Mouse (Mus musculus) heart, postnatal 25 days (tissue): ENCODE data around the gene Dab1. TPM values are rescaled to one million over a fixed set of nuclear protein-coding genes. Genes with fewer than 3 reads are reported as not detected.

Source experiments
- DNase-seq: peaks from one replicate; pipeline ENCODE4 v3.0.0; 2022; ENCODE audit warnings: low spot score
- intact Hi-C: fragments of 180-260 bp; cut with DNase I; formaldehyde crosslinking; loops from one replicate; pipeline ENCODE4 v1.15.1; 2025
- total RNA-seq, 2 experiments: library from RNA; stranded (reverse); gene quantifications; 2 replicates each; pipeline ENCODE4 v1.2.3; 2021

The Dab1 gene
- total RNA-seq, 2 experiments from 2014 or later = 0.11 TPM; not detected in 1

DNA sequence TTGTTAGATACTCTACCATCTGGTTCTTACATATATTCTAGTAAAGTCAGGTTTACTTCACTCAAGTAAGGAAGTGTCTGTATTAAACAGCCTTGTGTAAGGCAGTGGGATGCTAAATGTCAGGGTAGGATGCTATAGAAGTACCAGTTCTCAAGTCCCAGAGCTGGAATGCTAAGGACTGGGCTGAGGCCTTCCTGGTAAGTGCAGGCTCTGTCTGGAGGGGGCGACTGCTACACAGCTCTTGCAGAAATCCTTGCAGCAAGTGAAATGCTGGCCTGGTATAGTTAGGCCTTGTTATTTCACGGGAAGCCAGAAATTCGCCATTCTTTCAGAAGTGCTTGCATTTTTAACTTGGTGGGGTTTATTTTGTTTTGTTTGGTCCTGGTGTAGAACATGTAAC lies 72.6 kb downstream of the Dab1 start:
- intact Hi-C loops = no loop called here
- DNase-seq = no peak

DNA sequence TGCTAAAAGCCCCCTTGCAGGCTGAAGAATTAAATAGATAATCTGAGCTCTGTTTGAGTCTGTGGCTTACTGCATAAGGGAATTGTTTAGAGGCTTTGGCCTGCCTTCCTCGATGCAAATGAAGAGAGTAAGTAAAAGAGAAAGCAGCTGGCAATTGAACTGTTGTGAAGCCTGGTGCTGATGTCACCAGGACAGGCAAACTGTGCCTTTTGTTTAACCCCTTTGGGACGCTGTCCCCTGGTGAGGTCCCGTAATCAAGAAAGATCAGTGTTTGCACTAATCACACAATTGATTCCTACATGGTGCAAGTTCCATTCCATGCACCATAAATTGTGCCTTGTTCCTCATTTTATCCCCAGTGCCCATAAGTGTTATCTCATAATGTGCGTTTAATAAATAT lies 80.6 kb downstream of the Dab1 start:
- intact Hi-C loops = no loop called here
- DNase-seq = no peak

DNA sequence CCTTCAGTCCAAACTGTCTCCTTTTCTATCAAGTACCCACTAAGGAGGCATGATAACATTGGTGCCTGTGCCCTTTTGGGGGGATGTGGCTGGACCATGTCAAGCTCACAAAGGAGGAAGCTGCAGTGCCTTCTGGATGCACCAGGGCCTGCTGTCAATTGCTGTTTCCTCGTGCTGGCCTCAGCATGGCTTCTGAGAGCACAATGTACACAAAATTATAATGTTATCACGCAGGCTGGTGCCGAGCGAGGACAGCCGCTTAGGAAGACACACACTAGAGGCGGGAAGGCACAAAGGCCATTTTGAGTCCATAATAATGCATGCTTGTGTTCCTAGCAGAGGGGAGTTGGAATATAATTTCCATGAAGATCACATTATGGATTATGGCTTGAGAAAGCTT lies 81.2 kb downstream of the Dab1 start:
- DNase-seq = no peak
- intact Hi-C loops = no loop called here

DNA sequence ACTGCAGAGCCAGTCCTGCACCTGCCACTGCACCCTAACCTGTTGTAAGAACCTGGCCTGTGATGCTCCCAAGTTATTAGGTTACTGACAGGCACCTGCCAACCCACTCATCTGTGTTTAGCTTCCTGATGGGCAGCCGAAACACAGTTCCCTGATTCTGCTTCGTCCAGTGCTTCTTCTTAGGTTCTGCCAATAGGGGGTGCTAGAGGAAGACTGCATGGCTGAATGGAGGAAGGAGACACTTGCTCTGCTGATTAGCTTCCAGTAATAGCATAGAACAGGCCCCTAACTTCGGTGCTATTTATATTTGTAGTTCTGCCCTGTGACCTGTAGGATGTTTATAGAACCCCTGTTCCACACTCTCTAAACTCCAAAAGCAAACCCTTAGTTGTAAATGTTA lies 83.0 kb downstream of the Dab1 start:
- intact Hi-C loops = no loop called here
- DNase-seq = no peak

DNA sequence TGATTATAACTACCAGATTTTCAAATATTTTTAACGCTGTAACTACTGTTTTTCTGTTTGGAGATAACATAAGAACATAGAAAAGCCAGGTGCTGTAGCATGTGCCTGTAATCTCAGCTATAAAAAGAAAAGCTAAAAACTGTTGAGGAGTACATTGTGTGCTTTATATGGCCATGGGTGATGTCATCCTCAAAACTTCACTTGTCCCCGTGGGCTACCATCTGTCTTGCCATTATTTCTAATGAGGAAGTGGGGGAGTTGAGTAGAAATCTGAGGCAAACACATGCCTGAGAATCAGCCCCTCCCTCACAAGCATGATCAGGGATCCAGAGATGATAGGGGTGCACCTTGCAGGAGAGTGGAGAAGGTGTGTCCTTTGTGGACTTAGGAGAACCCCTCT lies 85.3 kb downstream of the Dab1 start:
- no peak for DNase-seq
- intact Hi-C loops = no loop called here

DNA sequence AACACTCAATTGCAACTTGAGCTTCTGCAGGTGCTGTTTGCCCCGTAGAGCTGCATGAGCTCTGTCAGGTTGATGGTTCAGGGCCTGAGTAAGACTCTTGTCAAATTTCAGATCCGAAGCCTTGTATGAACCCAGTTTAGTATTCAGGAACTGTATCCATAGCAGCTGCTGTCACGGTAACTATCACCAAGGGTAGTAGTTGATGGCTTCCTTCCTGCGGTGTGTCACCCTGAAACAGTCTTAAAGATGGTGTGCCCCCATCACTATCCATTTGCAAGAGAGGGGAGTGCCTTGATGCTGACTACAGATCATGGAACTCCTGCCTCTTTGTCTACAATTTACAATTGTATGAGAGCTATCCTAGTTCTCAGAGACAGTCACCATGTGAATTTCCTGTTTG lies 87.3 kb downstream of the Dab1 start:
- intact Hi-C loops = no loop called here
- no peak for DNase-seq

DNA sequence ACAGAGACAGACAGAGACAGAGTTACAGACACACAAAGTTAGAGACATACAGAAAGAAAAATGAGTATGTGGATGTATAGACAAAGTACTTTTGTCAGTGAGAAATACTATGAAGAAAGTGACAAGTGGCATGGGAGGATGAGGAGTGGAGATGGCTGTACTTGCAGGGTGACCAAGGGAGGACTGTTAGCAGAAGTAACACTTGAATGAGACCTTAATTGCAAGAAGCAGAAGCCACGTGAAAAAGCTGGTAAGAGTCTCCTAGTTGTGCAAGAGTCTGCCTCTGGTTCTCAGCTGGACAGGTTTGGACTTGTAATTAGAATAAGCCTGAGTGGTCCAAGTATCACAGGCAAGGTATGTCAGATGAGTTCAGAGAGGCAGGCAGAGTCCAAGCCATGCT lies 88.0 kb downstream of the Dab1 start:
- intact Hi-C loops = no loop called here
- DNase-seq = no peak

DNA sequence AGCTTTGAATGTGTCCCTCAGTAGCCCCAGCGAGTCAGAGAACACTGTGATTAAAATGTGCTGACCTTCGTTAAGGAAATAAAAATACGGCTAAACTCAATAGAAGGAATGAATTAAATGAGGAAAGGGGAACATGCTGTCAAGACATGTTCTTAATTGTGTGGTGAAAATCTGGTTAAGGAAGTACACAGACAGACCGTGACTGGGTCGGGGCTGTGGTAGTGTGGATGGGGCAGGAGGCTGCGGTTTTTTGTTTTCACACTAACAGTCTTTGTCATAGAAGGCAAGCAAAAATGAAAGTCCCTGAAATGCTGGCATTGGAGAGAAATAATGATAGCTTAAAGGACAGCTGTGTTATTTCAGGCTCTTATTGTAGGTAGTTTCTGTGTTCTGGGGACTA lies 92.2 kb downstream of the Dab1 start:
- no peak for DNase-seq
- intact Hi-C loops = no loop called here

DNA sequence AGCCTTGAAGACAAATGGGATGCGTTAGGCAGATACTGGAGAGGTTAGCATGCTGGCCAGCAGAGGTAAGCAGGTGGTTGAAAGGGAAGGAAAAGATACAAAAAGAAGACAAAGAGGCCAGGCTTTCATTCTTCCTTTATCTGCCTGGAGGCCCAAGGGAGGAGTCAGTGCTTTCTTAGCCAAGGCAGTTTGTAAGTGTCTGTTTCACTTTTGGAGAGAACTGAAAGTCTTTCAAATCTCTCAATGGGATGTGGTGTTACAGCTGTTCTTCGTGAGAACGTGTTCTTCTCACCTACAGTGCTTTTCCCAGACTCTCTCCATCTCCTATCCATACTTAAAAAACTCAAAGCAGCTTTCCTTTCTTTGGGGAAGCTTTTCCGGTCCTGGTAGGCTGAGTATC lies 94.8 kb downstream of the Dab1 start:
- DNase-seq = no peak
- intact Hi-C loops = no loop called here

DNA sequence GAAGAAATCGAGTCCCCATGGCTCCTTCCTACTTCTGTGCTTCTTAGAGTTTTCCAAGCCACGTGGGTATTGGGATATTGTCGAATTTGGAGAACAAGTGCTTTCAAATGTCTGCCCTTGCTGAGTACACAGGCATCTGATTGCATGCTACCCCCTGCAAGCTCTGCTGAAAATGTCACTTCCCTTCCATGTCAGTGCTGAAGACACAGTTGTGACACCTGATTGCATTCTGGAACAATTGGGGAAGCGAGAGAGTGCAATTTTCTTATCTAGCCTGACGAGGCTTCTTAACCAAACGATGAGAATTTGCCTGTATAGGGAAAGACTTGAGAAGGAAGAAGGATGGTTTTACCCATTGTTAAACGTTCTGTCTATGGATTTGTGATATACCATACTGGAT lies 95.8 kb downstream of the Dab1 start:
- DNase-seq = no peak
- intact Hi-C loops = no loop called here

DNA sequence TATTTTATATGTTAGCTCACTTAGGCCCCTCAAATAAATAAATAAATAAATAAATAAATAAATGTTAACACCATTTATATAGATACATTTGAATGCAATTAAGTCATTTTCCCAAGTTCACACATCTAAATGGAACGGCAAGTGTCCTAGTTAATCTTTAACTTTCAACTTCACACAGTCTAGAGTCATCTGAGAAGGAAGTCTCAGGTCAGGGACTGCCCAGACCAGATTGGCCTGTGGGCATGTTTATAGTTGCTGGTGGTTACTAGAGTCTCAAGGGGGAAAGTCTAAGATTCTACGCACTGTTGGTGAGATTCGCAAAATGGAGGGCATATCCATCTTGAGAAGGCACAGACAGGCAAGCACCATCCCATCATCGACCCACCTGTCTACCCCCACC lies 96.4 kb downstream of the Dab1 start:
- DNase-seq = no peak
- intact Hi-C loops = no loop called here

DNA sequence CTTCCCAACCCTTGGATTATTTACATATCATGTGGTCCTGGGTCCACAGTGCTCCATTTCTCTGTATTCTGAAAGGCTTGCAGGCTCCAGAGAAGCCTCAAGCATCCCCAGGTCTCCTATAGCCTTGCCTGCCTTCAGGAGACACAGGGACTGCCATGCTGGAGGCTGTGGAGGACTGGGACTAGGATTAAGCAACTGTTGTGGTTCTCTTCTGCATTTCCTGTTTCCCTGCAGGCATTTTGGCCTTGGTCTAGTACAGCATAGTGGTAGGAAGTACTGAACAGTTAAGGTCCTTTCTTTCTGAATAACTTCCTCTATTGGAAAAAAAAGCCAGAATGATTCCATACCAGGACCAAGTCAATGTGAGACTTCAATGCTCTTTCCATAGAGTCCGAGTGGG lies 103.6 kb downstream of the Dab1 start:
- DNase-seq = no peak
- intact Hi-C loops = no loop called here

DNA sequence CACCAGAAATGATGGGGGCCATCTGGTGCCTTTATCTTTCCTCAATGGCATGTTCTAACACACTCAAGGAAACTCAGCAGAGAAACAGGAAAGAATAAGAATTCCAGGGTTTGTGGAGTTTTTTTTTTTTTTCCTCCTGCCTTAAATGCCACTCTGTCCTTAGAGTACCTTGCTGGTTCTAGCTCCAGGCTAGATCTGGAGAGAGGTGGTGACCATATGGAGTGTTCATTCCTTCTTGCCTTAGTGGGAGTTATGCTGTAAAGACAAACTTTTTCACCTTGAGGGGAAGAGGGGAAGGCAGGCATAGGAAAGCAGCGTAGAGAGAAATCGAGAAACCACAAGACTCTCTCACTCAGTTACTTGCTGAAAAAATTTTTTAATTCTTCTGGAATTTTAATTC lies 107.3 kb downstream of the Dab1 start:
- DNase-seq = no peak
- intact Hi-C loops = no loop called here

DNA sequence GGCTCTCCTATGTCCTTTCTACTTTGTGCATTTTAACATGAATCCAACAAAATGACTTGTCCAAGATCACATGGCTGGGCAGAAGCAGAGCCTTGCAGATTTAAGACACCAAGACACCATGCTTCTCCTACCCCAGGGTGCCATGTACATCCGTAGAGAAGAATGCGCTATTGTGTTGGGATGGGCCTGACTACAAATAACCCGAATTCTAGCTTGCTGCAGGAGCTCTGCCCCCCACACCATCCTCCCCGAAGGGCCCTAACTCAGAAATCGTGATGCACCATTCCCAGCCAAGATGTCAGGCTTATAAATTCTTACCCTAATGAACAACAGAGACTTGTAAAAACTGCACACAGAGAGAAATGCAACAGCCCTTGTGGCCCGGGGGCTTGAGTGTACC lies 118.0 kb downstream of the Dab1 start:
- intact Hi-C loops = no loop called here
- no peak for DNase-seq

DNA sequence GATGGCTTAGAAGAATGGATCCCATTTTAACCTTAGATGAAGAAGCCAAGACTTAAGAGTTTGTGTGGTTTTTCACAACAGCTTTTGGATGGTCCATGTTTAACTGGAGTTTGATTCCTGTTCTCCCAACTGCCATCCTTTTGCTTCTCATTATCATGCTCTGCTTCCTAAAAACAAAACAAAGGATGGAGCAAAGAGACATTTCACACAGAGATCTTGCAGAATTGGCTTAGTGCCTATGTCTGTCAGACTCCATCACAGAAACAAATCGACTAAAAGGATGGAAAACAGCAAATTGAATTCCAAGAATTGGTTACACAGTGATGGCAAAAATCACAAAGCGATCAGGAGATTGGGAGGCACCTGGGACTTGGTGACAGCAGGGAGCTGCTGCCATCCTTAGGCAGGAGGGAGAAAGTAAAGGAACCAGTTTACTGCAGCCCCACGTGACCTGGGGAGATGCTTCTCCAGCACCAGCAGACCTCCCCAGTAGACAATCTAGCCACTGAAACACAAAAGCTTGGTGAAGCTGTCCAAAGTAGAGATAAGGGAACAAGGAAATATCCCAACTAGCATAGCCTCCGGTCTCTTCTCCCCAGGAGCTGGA lies 132.2 kb downstream of the Dab1 start:
- intact Hi-C loops = no loop called here
- DNase-seq = no peak

DNA sequence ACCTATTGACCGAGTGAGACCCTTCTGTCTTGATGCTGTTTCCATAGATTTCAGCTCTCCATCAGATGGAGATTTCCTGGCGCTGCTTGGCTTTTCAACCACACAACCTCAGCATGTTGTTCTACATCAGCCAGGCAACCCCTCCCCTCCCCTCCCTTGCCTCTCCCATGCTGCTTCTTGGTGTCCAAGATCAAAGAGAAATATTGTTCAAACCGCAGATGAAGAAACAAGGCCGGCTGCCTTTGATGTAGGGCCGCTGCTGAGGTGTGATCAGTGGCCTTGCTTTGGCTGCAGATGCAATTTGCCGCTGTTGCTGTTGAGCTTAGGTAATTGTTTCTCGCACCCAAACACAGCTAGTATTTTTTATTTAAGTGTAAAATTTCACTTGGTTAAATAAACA lies 135.4 kb downstream of the Dab1 start:
- intact Hi-C loops = no loop called here
- DNase-seq = no peak

DNA sequence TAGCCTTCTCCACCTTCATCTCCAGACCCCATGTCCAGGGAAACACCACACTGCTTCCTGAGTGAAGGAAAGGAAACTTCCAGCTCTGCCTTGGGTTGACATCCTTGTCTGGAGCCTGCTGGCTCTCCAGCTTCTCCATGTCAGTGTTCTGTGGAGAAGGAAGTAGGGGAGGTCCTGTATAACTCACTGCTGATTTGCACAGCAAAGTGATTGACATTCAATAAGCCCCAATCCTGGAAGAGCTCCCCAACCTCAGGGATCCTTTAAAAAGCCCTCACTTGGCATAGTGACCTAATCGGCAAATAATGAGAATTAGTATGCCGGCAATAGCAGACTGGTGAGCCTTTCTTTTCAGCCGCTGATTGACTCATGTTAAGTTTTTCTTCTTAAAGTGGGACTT lies 138.1 kb downstream of the Dab1 start:
- no peak for DNase-seq
- intact Hi-C loops = no loop called here

DNA sequence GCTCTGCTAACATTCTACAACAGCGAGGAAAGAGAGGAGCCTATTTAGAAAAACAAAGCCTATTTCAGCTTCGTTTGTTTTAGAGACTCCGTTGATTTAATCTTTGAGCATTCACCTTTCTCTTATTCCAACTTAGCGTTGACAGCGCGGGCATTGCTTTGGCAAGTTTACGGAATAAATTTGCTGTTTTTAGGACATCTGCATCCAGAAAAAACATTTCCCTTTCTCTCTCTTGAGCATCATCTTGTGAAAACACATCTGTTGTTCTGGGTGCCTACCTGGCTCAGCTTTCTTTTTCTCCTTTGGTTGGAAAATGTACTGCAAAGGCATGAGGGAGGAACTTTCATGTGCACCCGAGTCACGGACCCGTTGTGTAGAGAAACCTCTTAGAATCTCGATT lies 143.3 kb downstream of the Dab1 start:
- no peak for DNase-seq
- intact Hi-C loops = no loop called here

DNA sequence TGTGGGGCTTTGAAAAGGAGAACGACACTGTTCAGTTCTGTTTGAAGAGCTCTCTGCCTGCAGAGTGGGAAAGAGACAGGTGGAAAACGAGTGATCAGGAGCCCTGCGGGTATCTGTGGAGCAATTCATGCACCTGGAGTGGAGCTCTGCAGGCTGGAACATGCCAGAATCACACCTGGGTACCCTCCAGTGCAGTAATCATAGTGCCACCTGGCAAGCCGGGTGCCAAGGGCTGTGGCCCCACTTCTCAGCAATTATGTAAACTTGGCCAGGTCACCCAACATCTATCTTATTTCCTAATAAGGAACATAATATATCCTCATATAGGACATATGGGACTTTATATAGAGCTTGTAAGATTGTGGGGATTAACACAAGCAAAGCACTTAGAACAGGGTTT lies 156.6 kb downstream of the Dab1 start:
- no peak for DNase-seq
- intact Hi-C loops = no loop called here

DNA sequence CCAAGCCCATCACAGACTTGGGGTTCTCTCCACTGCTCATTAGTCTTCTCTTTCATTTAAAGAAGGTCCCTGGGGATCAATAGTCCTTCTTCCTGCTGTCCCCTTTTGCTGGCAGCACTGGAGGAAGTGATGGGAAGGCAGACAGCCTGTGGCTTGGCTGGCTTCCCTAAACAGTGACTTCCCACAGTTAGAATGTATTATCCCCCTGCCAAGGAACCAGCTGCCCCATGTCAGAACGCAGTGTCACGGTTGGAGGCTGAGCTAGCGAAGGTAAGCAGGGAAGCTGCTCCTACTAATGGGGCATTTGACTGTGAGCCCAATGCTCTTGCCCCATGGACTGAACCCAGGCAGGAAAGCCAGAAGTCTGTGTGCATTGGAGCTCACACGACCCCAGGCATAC lies 162.2 kb downstream of the Dab1 start:
- peak; percentile 63 for DNase-seq
- intact Hi-C loops = no loop called here

DNA sequence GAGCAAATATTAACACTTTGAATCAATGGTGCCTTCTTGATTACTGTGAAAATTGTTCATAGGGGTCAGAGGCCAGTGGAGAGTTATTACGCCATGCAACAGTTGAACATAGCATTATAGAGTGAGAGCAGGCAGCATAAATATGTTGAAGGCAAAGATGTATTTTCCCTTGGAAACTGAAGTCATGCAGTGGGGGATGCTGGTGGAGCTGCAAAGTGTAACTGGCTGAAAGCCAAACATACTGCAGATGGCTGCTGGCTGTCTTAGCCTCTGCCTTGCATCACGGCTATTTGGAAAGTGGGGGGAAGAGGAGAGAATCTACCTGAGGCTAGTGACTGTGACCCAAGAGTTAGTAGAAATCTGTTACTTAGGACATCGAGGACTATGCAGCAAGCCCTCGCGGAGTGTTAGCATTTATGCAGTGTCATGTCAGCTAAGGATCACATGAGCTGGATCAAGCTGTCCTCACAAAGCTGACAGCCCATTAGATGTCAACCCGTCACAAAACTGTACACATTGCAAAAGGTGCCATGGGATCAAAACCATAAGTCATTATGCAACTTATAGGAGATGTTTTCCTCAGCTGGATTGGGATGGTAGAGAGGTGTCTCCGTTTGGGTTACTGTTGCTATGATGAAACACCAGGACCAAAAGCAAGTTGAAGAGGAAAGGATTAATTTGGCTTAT lies 164.5 kb downstream of the Dab1 start:
- intact Hi-C loops = no loop called here
- no peak for DNase-seq

DNA sequence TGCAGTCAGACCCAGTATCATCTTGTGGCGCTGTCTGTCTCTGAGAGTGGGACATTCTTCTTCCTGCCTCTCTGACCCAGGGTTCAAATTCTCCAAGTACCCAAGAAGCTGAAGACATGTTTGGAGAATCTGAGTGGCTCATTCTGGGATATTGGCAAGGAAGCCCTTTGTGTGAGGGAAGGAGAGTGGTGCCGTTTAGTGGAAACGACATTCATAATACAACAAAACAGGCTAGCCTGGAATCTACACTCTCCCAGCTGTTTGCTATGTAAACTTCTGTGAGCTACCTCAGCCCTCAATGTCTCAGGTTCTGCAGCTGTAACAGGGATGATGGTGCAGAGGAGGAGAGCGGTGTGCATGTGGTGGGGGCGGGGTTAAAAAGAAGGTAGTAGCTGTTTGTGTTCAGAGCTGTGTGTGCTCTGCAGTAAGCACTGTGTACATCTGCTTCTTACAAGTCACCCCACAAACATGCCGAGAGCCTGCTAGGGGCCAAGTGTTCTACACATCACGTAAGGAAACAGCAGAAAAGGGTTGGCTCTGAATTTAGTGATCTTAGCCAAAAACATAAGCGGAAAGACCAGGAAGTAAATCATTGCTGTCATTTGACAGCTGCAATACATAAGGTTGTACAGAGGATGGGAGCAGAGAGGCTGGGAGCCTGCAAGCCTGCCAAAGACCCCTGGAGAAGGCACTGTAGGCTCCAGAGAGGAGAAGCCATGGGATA lies 174.6 kb downstream of the Dab1 start:
- intact Hi-C loops = no loop called here
- DNase-seq = no peak
